Mouse (Mus musculus): ENCODE data around the gene Cfap100. TPM values are rescaled to one million over a fixed set of nuclear protein-coding genes. Genes with fewer than 3 reads are reported as not detected.
A peak's percentile ranks its signal among the peaks of the same experiment; 100 is the strongest.

Gene Cfap100
- polyA plus RNA-seq, 1 experiment from 2014 or later = 8.4 TPM

- Histone ChIP-seq H3K4me3 (ENCODE audit: low read depth, low read length) (no peak overlapping the region), H3K27ac (ENCODE audit: low read length) (no peak overlapping the region), H3K4me1 (ENCODE audit: control insufficient read depth, insufficient read depth, low read length) (peaks cover 7% of the 10 kb centered on the region), H3K4me2 (ENCODE audit: low read length) (no peak overlapping the region), H3K9me3 (replicated peaks; ENCODE audit: control insufficient read depth, low read length, poor library complexity, severe bottlenecking) (no peaks in the 10 kb centered on the region), H3K36me3 (ENCODE audit: control insufficient read depth, insufficient read depth, low read length) (no peaks in the 10 kb centered on the region), H3K27me3 (ENCODE audit: control insufficient read depth, insufficient read depth, low read depth, low read length) (no peaks in the 10 kb centered on the region), H3K9ac (ENCODE audit: low read depth, low read length) (no peak overlapping the region)
- WGBS = 90% methylated on average over 4 of the region's 4 CpGs
- no peak for ATAC-seq
Observed at GRCm38 (mm10) chr6:90426003-90426402, 2.6 kb downstream of the Cfap100 start.

- Histone ChIP-seq H3K9ac (ENCODE audit: low read depth, low read length) (no peak overlapping the region), H3K9me3 (replicated peaks; ENCODE audit: control insufficient read depth, low read length, poor library complexity, severe bottlenecking) (no peaks in the 10 kb centered on the region), H3K4me1 (ENCODE audit: control insufficient read depth, insufficient read depth, low read length) (peaks cover 7% of the 10 kb centered on the region), H3K4me2 (ENCODE audit: low read length) (no peak overlapping the region), H3K27me3 (ENCODE audit: control insufficient read depth, insufficient read depth, low read depth, low read length) (no peaks in the 10 kb centered on the region), H3K36me3 (ENCODE audit: control insufficient read depth, insufficient read depth, low read length) (no peaks in the 10 kb centered on the region), H3K27ac (ENCODE audit: low read length) (no peak overlapping the region), H3K4me3 (ENCODE audit: low read depth, low read length) (no peak overlapping the region)
- 83% methylated on average over 3 of the region's 3 CpGs for WGBS
- ATAC-seq = no peak
Observed at GRCm38 (mm10) chr6:90425361-90425760, 3.2 kb downstream of the Cfap100 start.

DNA sequence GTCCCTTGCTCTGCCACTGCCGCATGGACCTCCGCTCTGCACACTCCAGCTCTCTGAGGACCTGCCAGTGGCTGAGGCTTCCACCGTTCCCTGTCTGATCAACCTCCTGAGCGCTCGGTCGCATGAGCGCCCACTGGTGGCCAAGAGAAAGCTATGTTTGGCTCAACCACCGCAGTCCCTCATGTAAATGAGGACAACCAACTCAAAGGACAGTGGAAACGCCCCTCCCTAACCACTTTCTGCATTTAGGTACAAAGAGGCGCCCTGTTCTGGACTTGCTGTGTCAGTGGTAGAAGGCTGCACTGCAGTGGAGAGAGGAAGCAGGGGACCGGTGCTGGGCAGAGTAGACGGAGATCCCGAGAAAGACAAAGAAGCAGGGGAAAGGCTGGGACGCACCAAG is 6.0 kb downstream of the Cfap100 start:
- peak; percentile 90 for ATAC-seq
- peak overlapping the region; percentile 21 for H3K4me3 ChIP-seq (ENCODE audit: low read depth, low read length)
- H3K27me3 ChIP-seq (ENCODE audit: control insufficient read depth, insufficient read depth, low read depth, low read length) = no peaks in the 10 kb centered on the region
- peak overlapping the region; percentile 31; the same call in 1 of the 2 replicates for H3K9ac ChIP-seq (ENCODE audit: low read depth, low read length)
- WGBS = 2% methylated on average over 14 of the region's 14 CpGs
- H3K9me3 ChIP-seq (replicated peaks; ENCODE audit: control insufficient read depth, low read length, poor library complexity, severe bottlenecking) = no peaks in the 10 kb centered on the region
- H3K4me1 ChIP-seq (ENCODE audit: control insufficient read depth, insufficient read depth, low read length) = peaks cover 3% of the 10 kb centered on the region; the same call in 1 of the 2 replicates
- H3K27ac ChIP-seq (ENCODE audit: low read length) = peak overlapping the region; percentile 61
- no peaks in the 10 kb centered on the region for H3K36me3 ChIP-seq (ENCODE audit: control insufficient read depth, insufficient read depth, low read length)
- H3K4me2 ChIP-seq (ENCODE audit: low read length) = peak overlapping the region; percentile 53

GRCm38 (mm10) chr6:90411926-90412325 is 16.7 kb downstream of the Cfap100 start:
- Histone ChIP-seq H3K27ac (ENCODE audit: low read length) (no peak overlapping the region), H3K4me1 (ENCODE audit: control insufficient read depth, insufficient read depth, low read length) (no peaks in the 10 kb centered on the region), H3K36me3 (ENCODE audit: control insufficient read depth, insufficient read depth, low read length) (no peaks in the 10 kb centered on the region), H3K9ac (ENCODE audit: low read depth, low read length) (no peak overlapping the region), H3K27me3 (ENCODE audit: control insufficient read depth, insufficient read depth, low read depth, low read length) (no peaks in the 10 kb centered on the region), H3K4me3 (ENCODE audit: low read depth, low read length) (no peak overlapping the region), H3K9me3 (replicated peaks; ENCODE audit: control insufficient read depth, low read length, poor library complexity, severe bottlenecking) (no peaks in the 10 kb centered on the region), H3K4me2 (ENCODE audit: low read length) (no peak overlapping the region)
- no peak for ATAC-seq
- WGBS = 82% methylated on average over 7 of the region's 7 CpGs

DNA sequence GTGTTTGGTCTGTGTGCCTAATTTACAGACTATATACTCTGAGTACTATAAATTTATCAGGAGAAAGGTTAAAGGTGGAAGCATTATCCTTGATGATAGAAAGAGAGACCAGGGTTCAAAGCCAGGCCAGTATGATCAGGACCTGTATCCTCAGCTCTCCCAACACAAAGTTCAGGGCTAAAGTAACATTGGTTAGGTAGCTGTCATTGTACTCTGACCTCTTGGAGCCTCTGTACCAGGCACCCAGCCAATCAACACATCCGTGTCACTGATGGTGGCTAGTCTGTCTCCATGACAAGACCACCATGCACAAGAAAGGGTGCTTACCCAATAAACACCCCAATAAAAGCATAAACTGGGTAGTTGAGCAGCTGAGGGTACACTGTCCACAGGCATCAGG is 17.6 kb downstream of the Cfap100 start:
- no peaks in the 10 kb centered on the region for H3K36me3 ChIP-seq (ENCODE audit: control insufficient read depth, insufficient read depth, low read length)
- WGBS = 85% methylated on average over 1 of the region's 1 CpGs

GRCm38 (mm10) chr6:90408632-90409031 is 20.0 kb downstream of the Cfap100 start:
- ATAC-seq = no peak
- H3K4me3 ChIP-seq (ENCODE audit: low read depth, low read length) = no peak overlapping the region
- peaks cover 2% of the 10 kb centered on the region; the same call in 1 of the 2 replicates for H3K36me3 ChIP-seq (ENCODE audit: control insufficient read depth, insufficient read depth, low read length)
- no peaks in the 10 kb centered on the region for H3K27me3 ChIP-seq (ENCODE audit: control insufficient read depth, insufficient read depth, low read depth, low read length)
- H3K4me1 ChIP-seq (ENCODE audit: control insufficient read depth, insufficient read depth, low read length) = no peaks in the 10 kb centered on the region
- no peak overlapping the region for H3K27ac ChIP-seq (ENCODE audit: low read length)
- H3K4me2 ChIP-seq (ENCODE audit: low read length) = no peak overlapping the region
- H3K9me3 ChIP-seq (replicated peaks; ENCODE audit: control insufficient read depth, low read length, poor library complexity, severe bottlenecking) = no peaks in the 10 kb centered on the region
- no peak overlapping the region for H3K9ac ChIP-seq (ENCODE audit: low read depth, low read length)

More for the DNA sequence above, 17.6 kb downstream of the Cfap100 start:
- Histone ChIP-seq H3K27me3 (ENCODE audit: control insufficient read depth, insufficient read depth, low read depth, low read length) (no peaks in the 10 kb centered on the region), H3K27ac (ENCODE audit: low read length) (no peak overlapping the region), H3K4me2 (ENCODE audit: low read length) (no peak overlapping the region), H3K9ac (ENCODE audit: low read depth, low read length) (no peak overlapping the region), H3K4me1 (ENCODE audit: control insufficient read depth, insufficient read depth, low read length) (no peaks in the 10 kb centered on the region), H3K4me3 (ENCODE audit: low read depth, low read length) (no peak overlapping the region), H3K9me3 (replicated peaks; ENCODE audit: control insufficient read depth, low read length, poor library complexity, severe bottlenecking) (no peaks in the 10 kb centered on the region)
- ATAC-seq = no peak

DNA sequence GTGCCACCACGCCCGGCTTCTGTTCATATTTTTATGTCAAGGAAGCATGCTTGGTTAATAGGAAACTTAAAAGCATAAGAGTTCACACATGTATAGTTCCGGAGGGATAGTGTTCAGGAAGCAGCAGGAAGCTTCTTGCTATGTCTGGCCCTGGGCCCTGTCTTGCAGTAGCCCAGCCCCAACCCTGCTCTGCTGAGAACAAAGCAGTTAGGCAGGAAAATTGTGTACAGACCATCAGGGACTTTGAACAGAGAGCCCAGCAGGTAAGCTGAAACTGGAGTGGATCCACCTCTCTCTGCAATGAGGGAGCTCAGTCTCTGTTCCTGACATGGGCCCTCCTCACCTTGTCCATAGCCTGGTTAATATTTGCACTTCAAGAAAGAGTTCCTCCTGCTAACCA is 31.3 kb downstream of the Cfap100 start:
- Histone ChIP-seq H3K9me3 (replicated peaks; ENCODE audit: control insufficient read depth, low read length, poor library complexity, severe bottlenecking) (no peaks in the 10 kb centered on the region), H3K36me3 (ENCODE audit: control insufficient read depth, insufficient read depth, low read length) (peaks cover 12% of the 10 kb centered on the region), H3K4me2 (ENCODE audit: low read length) (no peak overlapping the region), H3K27ac (ENCODE audit: low read length) (no peak overlapping the region), H3K27me3 (ENCODE audit: control insufficient read depth, insufficient read depth, low read depth, low read length) (no peaks in the 10 kb centered on the region), H3K4me1 (ENCODE audit: control insufficient read depth, insufficient read depth, low read length) (no peaks in the 10 kb centered on the region), H3K9ac (ENCODE audit: low read depth, low read length) (no peak overlapping the region), H3K4me3 (ENCODE audit: low read depth, low read length) (no peak overlapping the region)
- WGBS = 87% methylated on average over 3 of the region's 3 CpGs
- ATAC-seq = no peak

- H3K4me3 ChIP-seq (ENCODE audit: low read depth, low read length) = no peak overlapping the region
- peaks cover 1% of the 10 kb centered on the region for H3K36me3 ChIP-seq (ENCODE audit: control insufficient read depth, insufficient read depth, low read length)
- no peaks in the 10 kb centered on the region for H3K27me3 ChIP-seq (ENCODE audit: control insufficient read depth, insufficient read depth, low read depth, low read length)
- H3K9me3 ChIP-seq (replicated peaks; ENCODE audit: control insufficient read depth, low read length, poor library complexity, severe bottlenecking) = no peaks in the 10 kb centered on the region
- no peaks in the 10 kb centered on the region for H3K4me1 ChIP-seq (ENCODE audit: control insufficient read depth, insufficient read depth, low read length)
- no peak overlapping the region for H3K9ac ChIP-seq (ENCODE audit: low read depth, low read length)
- no peak overlapping the region for H3K27ac ChIP-seq (ENCODE audit: low read length)
- WGBS = 96% methylated on average over 2 of the region's 2 CpGs
- no peak for ATAC-seq
- no peak overlapping the region for H3K4me2 ChIP-seq (ENCODE audit: low read length)
Observed at GRCm38 (mm10) chr6:90395751-90396150, 32.8 kb downstream of the Cfap100 start.

DNA sequence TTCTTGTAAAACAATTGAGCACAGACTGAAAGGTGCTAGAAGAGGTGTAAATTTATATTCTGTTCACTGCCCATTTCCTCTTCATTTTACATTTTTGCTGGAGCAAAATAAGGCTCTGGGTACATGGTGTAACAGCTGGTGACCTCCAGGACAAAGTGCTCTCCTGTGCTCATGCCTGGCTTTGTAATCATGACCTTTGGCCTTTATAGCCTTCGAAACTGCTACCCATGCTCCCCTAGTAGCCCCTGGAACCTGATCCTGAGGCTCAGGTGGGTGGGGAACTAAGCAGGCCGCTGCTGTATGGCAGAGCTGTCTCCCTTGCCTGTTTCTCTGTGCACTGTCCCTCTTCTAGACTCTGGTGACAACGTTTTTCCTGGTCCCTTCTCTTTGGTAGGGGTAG is 34.6 kb downstream of the Cfap100 start:
- 62% methylated on average over 3 of the region's 3 CpGs for WGBS
- ATAC-seq = no peak
- Histone ChIP-seq H3K4me2 (ENCODE audit: low read length) (no peak overlapping the region), H3K4me3 (ENCODE audit: low read depth, low read length) (no peak overlapping the region), H3K9me3 (replicated peaks; ENCODE audit: control insufficient read depth, low read length, poor library complexity, severe bottlenecking) (no peaks in the 10 kb centered on the region), H3K9ac (ENCODE audit: low read depth, low read length) (no peak overlapping the region), H3K36me3 (ENCODE audit: control insufficient read depth, insufficient read depth, low read length) (peaks cover 13% of the 10 kb centered on the region), H3K4me1 (ENCODE audit: control insufficient read depth, insufficient read depth, low read length) (no peaks in the 10 kb centered on the region), H3K27me3 (ENCODE audit: control insufficient read depth, insufficient read depth, low read depth, low read length) (no peaks in the 10 kb centered on the region), H3K27ac (ENCODE audit: low read length) (no peak overlapping the region)

Measured in midbrain, embryonic 16.5 days (tissue).